ENCODE assay signal across 8 mouse cellular contexts in the genomic region with DNA sequence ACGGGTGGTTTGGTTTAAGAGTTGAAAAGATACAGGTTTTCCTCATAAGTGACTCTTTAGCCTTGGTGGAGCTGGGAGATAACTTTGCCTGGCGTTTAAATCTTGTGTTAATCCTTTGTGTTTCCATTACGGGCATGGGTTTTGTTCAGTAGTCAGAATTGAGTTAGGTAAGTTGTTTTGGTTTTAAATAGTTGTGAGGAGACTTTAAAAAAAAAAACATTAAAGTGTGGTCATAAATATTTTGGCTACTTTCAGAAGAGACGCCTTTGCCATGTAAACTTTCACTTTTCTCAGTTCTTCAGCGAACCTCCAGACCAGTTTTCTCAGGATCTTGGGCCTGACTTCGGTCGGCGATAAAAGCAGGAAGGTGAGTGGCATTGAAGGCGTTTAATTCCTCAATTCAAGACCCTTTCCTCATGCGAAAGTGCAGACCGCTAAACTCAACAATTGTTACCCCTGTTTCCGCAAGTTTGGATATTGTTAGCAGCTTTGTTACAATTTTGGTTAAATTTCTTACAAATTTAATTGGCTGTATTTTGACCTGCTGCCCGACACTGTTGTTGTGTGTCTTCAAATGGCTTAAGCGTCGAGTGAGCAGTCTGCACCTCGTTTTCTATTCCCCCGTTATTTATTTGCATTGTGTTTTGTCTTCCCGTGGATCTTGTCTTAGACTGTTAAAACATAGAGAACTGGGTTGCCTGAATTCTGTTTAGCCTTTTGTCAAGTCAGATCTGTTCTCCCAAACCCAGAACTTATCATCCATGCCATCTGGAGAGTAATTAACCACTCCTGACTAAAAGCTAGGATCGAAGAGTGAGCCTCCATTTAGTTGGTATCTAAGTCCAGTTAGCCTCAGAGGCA. TPM values are rescaled to one million over a fixed set of nuclear protein-coding genes. Genes with fewer than 3 reads are reported as not detected.
A peak's percentile ranks its signal among the peaks of the same experiment; 100 is the strongest.
DNase-seq lines count a peak whose midpoint lies in the region; ATAC-seq and TF ChIP-seq lines count a peak whose summit lies in the region.

No protein-coding gene starts in this region.

- WGBS in heart, embryonic 15.5 days: 12% methylated on average over 19 of the region's 19 CpGs
- 26% methylated on average over 19 of the region's 19 CpGs for WGBS in forebrain, embryonic 10.5 days
- 6% methylated on average over 19 of the region's 19 CpGs for WGBS in liver, embryonic 12.5 days (ENCODE audit: insufficient replicate concordance)
- WGBS in stomach, embryonic 16.5 days: 5% methylated on average over 19 of the region's 19 CpGs

- H3K9me3 ChIP-seq in heart, embryonic 15.5 days (replicated peaks): no peaks in the 10 kb centered on the region
- no peaks in the 10 kb centered on the region for H3K9me3 ChIP-seq in ES-E14 (ENCODE audit: control insufficient read depth, insufficient read depth, low read depth, low read length)
- no peaks in the 10 kb centered on the region for H3K9me3 ChIP-seq in forebrain, embryonic 10.5 days
- H3K9me3 ChIP-seq in liver, embryonic 12.5 days (replicated peaks): no peaks in the 10 kb centered on the region
- H3K9me3 ChIP-seq in stomach, embryonic 16.5 days (replicated peaks; ENCODE audit: control insufficient read depth, low read length): no peaks in the 10 kb centered on the region

- H3K27ac ChIP-seq in heart, embryonic 15.5 days: peak overlapping the region; percentile 95
- H3K27ac ChIP-seq in ES-E14 (ENCODE audit: insufficient read depth, low read depth, low read length, poor library complexity, severe bottlenecking): no peak overlapping the region
- H3K27ac ChIP-seq in forebrain, embryonic 10.5 days: peak overlapping the region; percentile 99
- peak overlapping the region; percentile 95 for H3K27ac ChIP-seq in liver, embryonic 12.5 days
- H3K27ac ChIP-seq in stomach, embryonic 16.5 days (ENCODE audit: low read length): peak overlapping the region; percentile 95

- H3K27me3 ChIP-seq in heart, embryonic 15.5 days: no peaks in the 10 kb centered on the region
- no peaks in the 10 kb centered on the region for H3K27me3 ChIP-seq in forebrain, embryonic 10.5 days (ENCODE audit: poor library complexity, severe bottlenecking)
- no peaks in the 10 kb centered on the region for H3K27me3 ChIP-seq in liver, embryonic 12.5 days (replicated peaks)
- no peaks in the 10 kb centered on the region for H3K27me3 ChIP-seq in stomach, embryonic 16.5 days (ENCODE audit: control insufficient read depth, insufficient read depth, low read length)

- peak overlapping the region; percentile 99 for H3K9ac ChIP-seq in heart, embryonic 15.5 days
- peak overlapping the region; percentile 97 for H3K9ac ChIP-seq in ES-E14 (ENCODE audit: insufficient read depth, low read depth, low read length, poor library complexity, severe bottlenecking)
- peak overlapping the region; percentile 97 for H3K9ac ChIP-seq in liver, embryonic 12.5 days
- H3K9ac ChIP-seq in stomach, embryonic 16.5 days (ENCODE audit: low read length): peak overlapping the region; percentile 94

- in situ Hi-C loops in ES-E14 (cut with MboI; ENCODE audit: low sequenced_read_pairs in 2 of 2, unreplicated experiment in 2 of 2): loop anchor here in 1 of 2 experiments (10.0 kb wide), 1 partner anchor 166 kb away; no protein-coding TSS in a partner anchor

- peak overlapping the region; percentile 65 for H3K4me2 ChIP-seq in heart, embryonic 15.5 days
- H3K4me2 ChIP-seq in liver, embryonic 12.5 days: peak overlapping the region; percentile 71
- H3K4me2 ChIP-seq in stomach, embryonic 16.5 days (ENCODE audit: low read depth, low read length): peak overlapping the region; percentile 85

- H3K4me3 ChIP-seq in heart, embryonic 15.5 days: peak overlapping the region; percentile 85
- H3K4me3 ChIP-seq in ES-E14 (ENCODE audit: insufficient read depth in 1 of 2, low read depth in 1 of 2, low read length in 2 of 2, poor library complexity in 1 of 2, severe bottlenecking in 1 of 2): peak overlapping the region; percentile 88 to 94
- peak overlapping the region; percentile 95 for H3K4me3 ChIP-seq in forebrain, embryonic 10.5 days
- H3K4me3 ChIP-seq in liver, embryonic 12.5 days: peak overlapping the region; percentile 89
- peak overlapping the region; percentile 94 for H3K4me3 ChIP-seq in stomach, embryonic 16.5 days (replicated peaks; ENCODE audit: low read length)

- no peak for ATAC-seq in heart, embryonic 15.5 days (replicated peaks; ENCODE audit: insufficient number of reproducible peaks, insufficient read depth, low FRiP score, low read depth)
- peak; percentile 14; the same call in 1 of the 2 replicates for ATAC-seq in liver, embryonic 12.5 days
- no peak for ATAC-seq in stomach, embryonic 16.5 days (ENCODE audit: insufficient read depth, low FRiP score)

- peaks cover 16% of the 10 kb centered on the region for H3K4me1 ChIP-seq in heart, embryonic 15.5 days (replicated peaks)
- H3K4me1 ChIP-seq in ES-E14 (ENCODE audit: control insufficient read depth in 2 of 2, insufficient read depth in 2 of 2, low read length in 2 of 2, poor library complexity in 1 of 2): peaks cover 1 to 2% of the 10 kb centered on the region in 2 experiments; a peak in 2 of 4 replicates
- peaks cover 22% of the 10 kb centered on the region for H3K4me1 ChIP-seq in forebrain, embryonic 10.5 days
- peaks cover 35% of the 10 kb centered on the region for H3K4me1 ChIP-seq in liver, embryonic 12.5 days
- H3K4me1 ChIP-seq in stomach, embryonic 16.5 days (ENCODE audit: control insufficient read depth, insufficient read depth, low read length): 0 out of 2 replicates have a peak, but pooled peaks cover 4% of the 10 kb centered on the region

- no peak for DNase-seq in heart, adult 9 months (ENCODE audit: low spot score in 2 of 2)
- no peak for DNase-seq in ES-E14 (ENCODE audit: low read depth, low spot score)
- no peak for DNase-seq in forebrain, embryonic 10.5 days (ENCODE audit: extremely low spot score, low spot score)
- no peak for DNase-seq in ovary, postnatal 36 days (ENCODE audit: low spot score)
- DNase-seq in yolk sac, embryonic 10.5 days (ENCODE audit: low spot score): no peak

- peaks cover 37% of the 10 kb centered on the region for H3K36me3 ChIP-seq in heart, embryonic 15.5 days
- H3K36me3 ChIP-seq in ES-E14 (ENCODE audit: control insufficient read depth, insufficient read depth, low read length, poor library complexity, severe bottlenecking): peaks cover 5% of the 10 kb centered on the region
- peaks cover 45% of the 10 kb centered on the region for H3K36me3 ChIP-seq in forebrain, embryonic 10.5 days (replicated peaks)
- peaks cover 44% of the 10 kb centered on the region for H3K36me3 ChIP-seq in liver, embryonic 12.5 days
- 0 out of 2 replicates have a peak, but pooled peaks cover 25% of the 10 kb centered on the region for H3K36me3 ChIP-seq in stomach, embryonic 16.5 days (ENCODE audit: control insufficient read depth, insufficient read depth, low read length)

TF ChIP-seq in ES-E14, 5 proteins besides CTCF, POLR2A, EP300 and RAD21:
- no peak for TF ChIP-seq MAFK (IDR thresholded peaks at IDR 0.05; ENCODE audit: insufficient read depth, low read depth, low read length)
- TF ChIP-seq CHD2 (IDR thresholded peaks at IDR 0.05; ENCODE audit: low read depth, low read length): no peak
- no peak for TF ChIP-seq HCFC1 (IDR thresholded peaks at IDR 0.05; ENCODE audit: borderline replicate concordance, insufficient read depth, low read length)
- no peak for TF ChIP-seq ZC3H11A (IDR thresholded peaks at IDR 0.05; ENCODE audit: borderline replicate concordance, low read depth, low read length)
- no peak for TF ChIP-seq ZNF384 (IDR thresholded peaks at IDR 0.05; ENCODE audit: low read depth, low read length)

RNA-seq across cellular contexts. Expression of a gene that starts 1.3 kb away (rescaled TPM):
- 107 and 118 TPM in 2 replicates for polyA plus RNA-seq in heart, embryonic 15.5 days (2015; fragmentation: Nextera tagmentation; extraction: Ambion mirVana)
- total RNA-seq in ES-E14 (2012; rRNA removed): 58.0 and 61.9 TPM in 2 replicates
- 132 and 138 TPM in 2 replicates for polyA plus RNA-seq in forebrain, embryonic 10.5 days (2016; fragmentation: Nextera tagmentation; extraction: Ambion mirVana)
- 77.8 and 82.3 TPM in 2 replicates for polyA plus RNA-seq in liver, embryonic 12.5 days (2016; fragmentation: Nextera tagmentation; extraction: Ambion mirVana)
- 120 and 123 TPM in 2 replicates for polyA plus RNA-seq in stomach, embryonic 16.5 days (2015; fragmentation: Nextera tagmentation; extraction: Ambion mirVana)

RNA-seq across cellular contexts. Expression of a gene that starts 22.6 kb away (rescaled TPM):
- polyA plus RNA-seq in heart, embryonic 15.5 days (2015; fragmentation: Nextera tagmentation; extraction: Ambion mirVana): 123 and 124 TPM in 2 replicates
- 81.7 and 97.8 TPM in 2 replicates for total RNA-seq in ES-E14 (2012; rRNA removed)
- polyA plus RNA-seq in forebrain, embryonic 10.5 days (2016; fragmentation: Nextera tagmentation; extraction: Ambion mirVana): 153 and 159 TPM in 2 replicates
- 55.0 and 56.8 TPM in 2 replicates for polyA plus RNA-seq in liver, embryonic 12.5 days (2016; fragmentation: Nextera tagmentation; extraction: Ambion mirVana)
- polyA plus RNA-seq in stomach, embryonic 16.5 days (2015; fragmentation: Nextera tagmentation; extraction: Ambion mirVana): 123 and 129 TPM in 2 replicates

RNA-seq across cellular contexts. Expression of a gene that starts 57.4 kb away (rescaled TPM):
- 165 and 179 TPM in 2 replicates for polyA plus RNA-seq in heart, embryonic 15.5 days (2015; fragmentation: Nextera tagmentation; extraction: Ambion mirVana)
- 13.3 and 21.3 TPM in 2 replicates for total RNA-seq in ES-E14 (2012; rRNA removed)
- polyA plus RNA-seq in forebrain, embryonic 10.5 days (2016; fragmentation: Nextera tagmentation; extraction: Ambion mirVana): 282 and 292 TPM in 2 replicates
- polyA plus RNA-seq in liver, embryonic 12.5 days (2016; fragmentation: Nextera tagmentation; extraction: Ambion mirVana): 25.7 and 26.0 TPM in 2 replicates
- 131 and 148 TPM in 2 replicates for polyA plus RNA-seq in stomach, embryonic 16.5 days (2015; fragmentation: Nextera tagmentation; extraction: Ambion mirVana)
